Mouse (Mus musculus) cerebellum, adult 2 months (tissue): Measurements from ENCODE around the gene Abca7. TPM values are rescaled to one million over a fixed set of nuclear protein-coding genes. Genes with fewer than 3 reads are reported as not detected.
"Not testable (repeated sequence)": the region's sequence is repeated elsewhere in the genome, so short reads cannot be mapped to it uniquely, and the experiment has no call there.

Source experiments
- DNase-seq, 2 experiments: peaks; one replicate each; pipeline ENCODE4 v3.0.0; 2021
- H3K27ac ChIP-seq: fragments of 200-500 bp; 2 replicates; pipeline ENCODE4 v1.5.1; 2012; ENCODE audit warnings: low read length, control low read depth, inconsistent platforms; ENCODE audit not compliant: insufficient read depth
- H3K27me3 ChIP-seq: fragments of 200-500 bp; 2 replicates; pipeline ENCODE4 v1.6.1; 2012; ENCODE audit warnings: inconsistent platforms, mild to moderate bottlenecking, low read length, moderate library complexity; ENCODE audit not compliant: control insufficient read depth, insufficient read depth
- H3K4me1 ChIP-seq: fragments of 200-500 bp; 2 replicates; pipeline ENCODE4 v1.6.1; 2011; ENCODE audit warnings: low read length; ENCODE audit not compliant: control insufficient read depth, insufficient read depth
- H3K4me3 ChIP-seq: fragments of 200-500 bp; replicated peaks from 2 replicates; pipeline ENCODE3; 2011; ENCODE audit warnings: mild to moderate bottlenecking, low read depth, low read length, control low read depth; ENCODE audit not compliant: insufficient read depth
- CTCF ChIP-seq: fragments of 200-500 bp; IDR thresholded peaks from 2 replicates; pipeline ENCODE4 v1.5.1; 2011; ENCODE audit warnings: low read depth, mild to moderate bottlenecking, control low read depth, low read length, moderate library complexity, borderline replicate concordance; ENCODE audit not compliant: insufficient read depth
- POLR2A ChIP-seq: fragments of 200-500 bp; IDR thresholded peaks from 2 replicates; pipeline ENCODE4 v1.6.1; 2011; ENCODE audit warnings: low read length, control low read depth, borderline replicate concordance; ENCODE audit not compliant: insufficient read depth
- WGBS: fragments of 180-500 bp; shearing (Covaris S2); methylation state at CpG from one replicate; pipeline ENCODE4 v1.1.7; 2018; 5-methylcytosine and 5-hydroxymethylcytosine counted together
- polyA plus RNA-seq: library from polyadenylated mRNA; depleted of rRNA; stranded (reverse); fragments of >200 nt; gene quantifications from 2 replicates; pipeline ENCODE4 v1.2.3, GENCODE M21; 2012

Gene Abca7
- polyA plus RNA-seq, 1 experiment: 31.1 TPM

- DNase-seq: no peak
- no peak overlapping the region for H3K4me3 ChIP-seq
- WGBS: 89% methylated on average over 5 of the region's 5 CpGs
- TF ChIP-seq POLR2A (no peak), CTCF (no peak)
- peaks cover 29% of the 10 kb centered on the region for H3K4me1 ChIP-seq
- 0 out of 2 replicates have a peak overlapping the region, but pooled peaks have one; percentile 9 for H3K27ac ChIP-seq
- no peaks in the 10 kb centered on the region for H3K27me3 ChIP-seq
These were observed 39.4 kb downstream of the Abca7 start for GRCm38 (mm10) chr10:80035686-80036085.

- WGBS: 87% methylated on average over 13 of the region's 13 CpGs
- TF ChIP-seq POLR2A (no peak), CTCF (no peak)
- no peak for DNase-seq
- no peak overlapping the region for H3K4me3 ChIP-seq
- H3K27me3 ChIP-seq: no peaks in the 10 kb centered on the region
- no peak overlapping the region for H3K27ac ChIP-seq
- peaks cover 29% of the 10 kb centered on the region for H3K4me1 ChIP-seq
These were observed 40.5 kb downstream of the Abca7 start for GRCm38 (mm10) chr10:80036832-80037231.

DNA sequence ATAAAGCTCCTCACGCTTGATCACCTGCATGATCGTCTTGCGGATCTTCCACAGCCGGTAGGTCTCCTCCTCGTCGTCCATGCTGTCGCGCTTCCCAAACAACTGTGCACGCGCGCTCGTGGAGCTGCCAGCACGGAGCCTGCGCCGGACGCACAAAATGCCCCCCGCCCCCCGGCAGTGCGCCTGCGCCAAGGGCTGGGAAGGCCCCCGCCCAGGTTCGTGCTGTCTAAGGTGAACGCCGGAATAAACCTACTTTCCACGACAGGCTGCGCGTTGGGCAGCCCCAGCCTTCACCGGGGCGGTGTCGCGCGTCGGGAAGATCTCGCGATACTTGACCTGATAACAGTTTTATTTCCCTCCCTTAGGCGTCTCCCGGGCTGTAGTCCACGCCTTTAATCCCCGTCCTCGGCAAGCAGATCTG, 43.3 kb downstream of the Abca7 start, which contains the start of gene Polr2e:
Gene Polr2e (minus strand): TSS at position 237 of the 421 bp plus-strand sequence.
- Histone ChIP-seq H3K4me1 (peaks cover 15% of the 10 kb centered on the region), H3K27ac (peak within 1 kb of the TSS; percentile 16; the same call in 1 of the 2 replicates), H3K4me3 (peak within 1 kb of the TSS; percentile 76), H3K27me3 (no peaks in the 10 kb centered on the region)
- TF ChIP-seq POLR2A (peak; percentile 87), CTCF (no peak)
- WGBS: under 1% methylated on average over 40 of the region's 40 CpGs
- peak; percentile 97 to 99 for DNase-seq

- H3K4me1 ChIP-seq, DNase-seq, H3K27me3 ChIP-seq, H3K27ac ChIP-seq, H3K4me3 ChIP-seq: not testable (repeated sequence)
- WGBS: 79% methylated on average over 8 of the region's 8 CpGs
These were observed 45.2 kb downstream of the Abca7 start for GRCm38 (mm10) chr10:80041409-80042060.

- H3K27ac ChIP-seq: peak overlapping the region; percentile 18; the same call in 1 of the 2 replicates
- no peak for DNase-seq
These were observed 47.8 kb downstream of the Abca7 start for GRCm38 (mm10) chr10:80044087-80044486.

DNA sequence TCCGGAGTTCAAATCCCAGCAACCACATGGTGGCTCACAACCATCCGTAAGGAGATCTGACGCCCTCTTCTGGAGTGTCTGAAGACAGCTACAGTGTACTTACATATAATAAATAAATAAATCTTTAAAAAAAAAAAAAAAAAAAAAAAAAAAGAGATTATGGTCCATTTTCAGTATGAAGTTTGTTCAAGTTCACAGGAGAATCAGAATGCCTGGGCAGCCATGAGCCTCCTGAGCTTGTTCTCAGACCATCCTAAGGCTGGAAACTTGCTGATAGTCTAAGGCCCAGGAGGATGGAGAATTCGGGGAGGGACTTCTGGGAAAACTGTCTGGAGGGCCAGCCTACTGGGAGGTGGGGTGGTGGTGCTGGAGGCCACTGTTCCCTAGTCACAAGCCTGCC, 49.1 kb downstream of the Abca7 start:
- not testable (repeated sequence) for H3K4me1 ChIP-seq, H3K27ac ChIP-seq, DNase-seq, H3K4me3 ChIP-seq, H3K27me3 ChIP-seq
- WGBS: 76% methylated on average over 4 of the region's 4 CpGs

More at GRCm38 (mm10) chr10:80044087-80044486, 47.8 kb downstream of the Abca7 start:
- Histone ChIP-seq H3K27me3 (no peaks in the 10 kb centered on the region), H3K4me3 (no peak overlapping the region), H3K4me1 (no peaks in the 10 kb centered on the region)
- WGBS: 24% methylated on average over 4 of the region's 4 CpGs
- no peak for TF ChIP-seq CTCF

- DNase-seq: no peak
- Histone ChIP-seq H3K27ac (no peak overlapping the region), H3K4me3 (no peak overlapping the region), H3K4me1 (no peaks in the 10 kb centered on the region), H3K27me3 (no peaks in the 10 kb centered on the region)
- TF ChIP-seq CTCF (no peak), POLR2A (no peak)
- WGBS: 79% methylated on average over 5 of the region's 5 CpGs
These were observed 49.5 kb downstream of the Abca7 start for GRCm38 (mm10) chr10:80045766-80046165.

GRCm38 (mm10) chr10:80047041-80047565, 50.8 kb downstream of the Abca7 start, which contains the start of gene Gpx4:
Gene Gpx4 (plus strand): TSS chr10:80047166.
- H3K4me1 ChIP-seq: no peaks in the 10 kb centered on the region
- WGBS: 57% methylated on average over 9 of the region's 9 CpGs
- no peaks in the 10 kb centered on the region for H3K27me3 ChIP-seq
- no peak for DNase-seq
- no peak within 1 kb of the TSS for H3K4me3 ChIP-seq
- H3K27ac ChIP-seq: no peak within 1 kb of the TSS
- TF ChIP-seq CTCF (no peak), POLR2A (no peak)
